Mouse (Mus musculus) small intestine, adult 2 months (tissue): ENCODE measurements around the gene Klk7. TPM values are rescaled to one million over a fixed set of nuclear protein-coding genes. Genes with fewer than 3 reads are reported as not detected.

Experiments used
- H3K27ac ChIP-seq: fragments of 200-500 bp; 2 replicates; pipeline ENCODE4 v1.5.1; 2012; ENCODE audit warnings: low read depth, low read length, control low read depth, inconsistent platforms; ENCODE audit not compliant: insufficient read depth
- H3K27me3 ChIP-seq: fragments of 200-500 bp; 2 replicates; pipeline ENCODE4 v1.6.1; 2012; ENCODE audit warnings: mild to moderate bottlenecking, moderate library complexity, low read length, inconsistent platforms; ENCODE audit not compliant: control insufficient read depth, insufficient read depth
- H3K36me3 ChIP-seq: fragments of 200-500 bp; 2 replicates; pipeline ENCODE4 v1.6.1; 2012; ENCODE audit warnings: mild to moderate bottlenecking, low read length, control low read depth, inconsistent platforms; ENCODE audit not compliant: control insufficient read depth, insufficient read depth
- H3K4me1 ChIP-seq: fragments of 200-500 bp; 2 replicates; pipeline ENCODE4 v1.6.1; 2012; ENCODE audit warnings: low read length, inconsistent platforms, mixed read lengths; ENCODE audit not compliant: control insufficient read depth, insufficient read depth, insufficient read length
- H3K4me3 ChIP-seq: fragments of 200-500 bp; 2 replicates; pipeline ENCODE4 v1.5.1; 2012; ENCODE audit warnings: low read depth, mild to moderate bottlenecking, control low read depth, inconsistent platforms, low read length, moderate library complexity
- CTCF ChIP-seq: fragments of 200-500 bp; IDR thresholded peaks from 2 replicates; pipeline ENCODE4 v1.5.1; 2012; ENCODE audit warnings: low read depth, mild to moderate bottlenecking, control low read depth, inconsistent platforms, low read length, moderate library complexity, mixed read lengths; ENCODE audit not compliant: insufficient replicate concordance, insufficient read length; ENCODE audit errors: extremely low read depth
- POLR2A ChIP-seq: fragments of 200-500 bp; IDR thresholded peaks from 2 replicates; pipeline ENCODE4 v1.6.1; 2012; ENCODE audit warnings: low read depth, mild to moderate bottlenecking, control low read depth, inconsistent platforms, low read length, moderate library complexity
- WGBS: fragments of 180-500 bp; shearing (Covaris S2); methylation state at CpG from one replicate; pipeline ENCODE4 v1.1.7; 2018; 5-methylcytosine and 5-hydroxymethylcytosine counted together
- polyA plus RNA-seq: library from polyadenylated mRNA; depleted of rRNA; stranded (reverse); fragments of >200 nt; gene quantifications from 2 replicates; pipeline ENCODE4 v1.2.3, GENCODE M21; 2012

The Klk7 gene
- polyA plus RNA-seq, 1 experiment: not detected

- Histone ChIP-seq H3K4me1 (0 out of 2 replicates have a peak, but pooled peaks cover 3% of the 10 kb centered on the region), H3K36me3 (no peaks in the 10 kb centered on the region), H3K27ac (no peak overlapping the region), H3K27me3 (peaks cover 5% of the 10 kb centered on the region; the same call in 1 of the 2 replicates), H3K4me3 (no peak overlapping the region)
- WGBS: 7% methylated on average over 8 of the region's 8 CpGs
- no peak for TF ChIP-seq CTCF
- TF ChIP-seq POLR2A: no peak
Measured at GRCm38 (mm10) chr7:43796355-43796754, 14.7 kb upstream of the Klk7 start.

- H3K4me3 ChIP-seq: peak within 1 kb of the TSS; percentile 59
- H3K36me3 ChIP-seq: no peaks in the 10 kb centered on the region
- WGBS: 1% methylated on average over 28 of the region's 28 CpGs
- H3K27me3 ChIP-seq: peaks cover 5% of the 10 kb centered on the region; the same call in 1 of the 2 replicates
- 0 out of 2 replicates have a peak, but pooled peaks cover 3% of the 10 kb centered on the region for H3K4me1 ChIP-seq
- no peak within 1 kb of the TSS for H3K27ac ChIP-seq
- TF ChIP-seq POLR2A (no peak), CTCF (no peak)
Measured at GRCm38 (mm10) chr7:43797333-43797769, 13.7 kb upstream of the Klk7 start, which contains the start of gene Klk8. Klk8 (plus strand) TSS chr7:43797577.

- no peaks in the 10 kb centered on the region for H3K36me3 ChIP-seq
- 0 out of 2 replicates have a peak, but pooled peaks cover 3% of the 10 kb centered on the region for H3K4me1 ChIP-seq
- peaks cover 5% of the 10 kb centered on the region; the same call in 1 of the 2 replicates for H3K27me3 ChIP-seq
- TF ChIP-seq CTCF: no peak
- WGBS: 41% methylated on average over 13 of the region's 13 CpGs
- peak overlapping the region; percentile 59 for H3K4me3 ChIP-seq
- no peak overlapping the region for H3K27ac ChIP-seq
Measured at GRCm38 (mm10) chr7:43797844-43798462, 13.1 kb upstream of the Klk7 start.

- no peaks in the 10 kb centered on the region for H3K36me3 ChIP-seq
- H3K4me3 ChIP-seq: no peak overlapping the region
- no peak for TF ChIP-seq POLR2A
- TF ChIP-seq CTCF: no peak
- H3K4me1 ChIP-seq: 0 out of 2 replicates have a peak, but pooled peaks cover 3% of the 10 kb centered on the region
- peaks cover 5% of the 10 kb centered on the region; the same call in 1 of the 2 replicates for H3K27me3 ChIP-seq
- no peak overlapping the region for H3K27ac ChIP-seq
- WGBS: 79% methylated on average over 7 of the region's 7 CpGs
Measured at GRCm38 (mm10) chr7:43799876-43800275, 11.2 kb upstream of the Klk7 start.

GRCm38 (mm10) chr7:43815211-43815610, 4.1 kb downstream of the Klk7 start:
- WGBS: 83% methylated on average over 7 of the region's 7 CpGs
- TF ChIP-seq POLR2A (no peak), CTCF (no peak)
- no peak overlapping the region for H3K4me3 ChIP-seq
- no peaks in the 10 kb centered on the region for H3K4me1 ChIP-seq
- no peaks in the 10 kb centered on the region for H3K27me3 ChIP-seq
- H3K27ac ChIP-seq: no peak overlapping the region
- no peaks in the 10 kb centered on the region for H3K36me3 ChIP-seq

- Histone ChIP-seq H3K27me3 (no peaks in the 10 kb centered on the region), H3K36me3 (no peaks in the 10 kb centered on the region)
Measured at GRCm38 (mm10) chr7:43816746-43817145, 5.7 kb downstream of the Klk7 start.

GRCm38 (mm10) chr7:43821581-43821980, 10.5 kb downstream of the Klk7 start:
- Histone ChIP-seq H3K27ac (no peak overlapping the region), H3K36me3 (no peaks in the 10 kb centered on the region), H3K27me3 (no peaks in the 10 kb centered on the region), H3K4me1 (no peaks in the 10 kb centered on the region), H3K4me3 (no peak overlapping the region)
- TF ChIP-seq CTCF (no peak), POLR2A (no peak)
- WGBS: 78% methylated on average over 7 of the region's 7 CpGs

More at GRCm38 (mm10) chr7:43816746-43817145, 5.7 kb downstream of the Klk7 start:
- no peaks in the 10 kb centered on the region for H3K4me1 ChIP-seq
- H3K27ac ChIP-seq: no peak overlapping the region
- H3K4me3 ChIP-seq: no peak overlapping the region
- no peak for TF ChIP-seq CTCF
- no peak for TF ChIP-seq POLR2A
